Mouse (Mus musculus): ENCODE results near the gene Ipp. TPM values are rescaled to one million over a fixed set of nuclear protein-coding genes. Genes with fewer than 3 reads are reported as not detected.

Gene Ipp
- total and polyA plus RNA-seq, 3 experiments, result 14.4 to 20.8 (median 17.3) TPM

GRCm38 (mm10) chr4:116555413-116556300 is 48.3 kb downstream of the Ipp start, which contains the start of gene Tmem69 (continued):
- no peak for TF ChIP-seq RCOR1 (conservative IDR thresholded peaks at IDR 0.05; ENCODE audit: low read depth, low read length)
- no peak for TF ChIP-seq SMC3 (IDR thresholded peaks at IDR 0.05; ENCODE audit: low read depth, low read length)
- TF ChIP-seq MYC (IDR thresholded peaks at IDR 0.05; ENCODE audit: low read depth, low read length), result peak; percentile 81; the same call in 1 of the 2 replicates
- TF ChIP-seq MEF2A (IDR thresholded peaks at IDR 0.05; ENCODE audit: borderline replicate concordance, low read depth, low read length), result peak; percentile 65; the same call in 1 of the 2 replicates
- peak; percentile 90 for TF ChIP-seq MXI1 (IDR thresholded peaks at IDR 0.05; ENCODE audit: low read depth, low read length)
- TF ChIP-seq BHLHE40 (IDR thresholded peaks at IDR 0.05; ENCODE audit: low read depth, low read length), result peak; percentile 27; the same call in 1 of the 2 replicates
- peak; percentile 97 for TF ChIP-seq SIN3A (IDR thresholded peaks at IDR 0.05; ENCODE audit: low read length)
- no peak; the same call in 1 of the 2 replicates for TF ChIP-seq GABPA (IDR thresholded peaks at IDR 0.05; ENCODE audit: insufficient replicate concordance, low read depth, low read length)
- TF ChIP-seq MAZ (IDR thresholded peaks at IDR 0.05; ENCODE audit: low read depth, low read length), result peak; percentile 99
- TF ChIP-seq HCFC1 (IDR thresholded peaks at IDR 0.05; ENCODE audit: low read depth, low read length), result peak; percentile 92

GRCm38 (mm10) chr4:116556561-116557305 is 49.4 kb downstream of the Ipp start:
- peak; percentile 93 for DNase-seq (ENCODE audit: extremely low read depth)
- Histone ChIP-seq H3K4me1 (ENCODE audit: control insufficient read depth in 1 of 2, insufficient read depth in 2 of 2) (peaks cover 0 to 14% of the 10 kb centered on the region in 2 experiments; a peak in 1 of 4 replicates), H3K36me3 (replicated peaks in 1 of 2; ENCODE audit: control insufficient read depth in 1 of 2, insufficient read depth in 1 of 2, low read length in 1 of 2) (peaks cover 10 to 25% of the 10 kb centered on the region in 2 experiments), H3K79me2 (replicated peaks; ENCODE audit: control insufficient read depth, extremely low read depth, insufficient read depth, poor library complexity, severe bottlenecking) (peaks cover 38% of the 10 kb centered on the region), H3K4me2 (ENCODE audit: insufficient read depth, low read depth, poor library complexity, severe bottlenecking) (peak overlapping the region; percentile 93), H3K27me3 (replicated peaks) (no peaks in the 10 kb centered on the region), H3K4me3 (replicated peaks in 1 of 3; ENCODE audit: low read depth in 2 of 3, low read length in 2 of 3, poor library complexity in 1 of 3) (peak overlapping the region; percentile 68 to 99 (median 93)), H3K9me3 (replicated peaks; ENCODE audit: low read length) (no peaks in the 10 kb centered on the region), H3K27ac (ENCODE audit: insufficient read depth, low read depth) (peak overlapping the region; percentile 81), H3K9ac (ENCODE audit: insufficient read depth, low read depth) (peak overlapping the region; percentile 90)
- in situ Hi-C loops (cut with MboI; ENCODE audit: low pct_ligation_motif_present, low pct_unique_long_range_greater_than_20kb, low sequenced_read_pairs) (no loop called here), dilution Hi-C loops (cut with MboI; ENCODE audit: extremely low pct_ligation_motif_present, extremely low pct_unique_long_range_greater_than_20kb, low sequenced_read_pairs) (no loop called here)
- TF ChIP-seq NELFE (IDR thresholded peaks at IDR 0.05; ENCODE audit: low read depth, low read length), result peak; percentile 78; the same call in 1 of the 2 replicates
- TF ChIP-seq ZMIZ1 (IDR thresholded peaks at IDR 0.05; ENCODE audit: low read depth, low read length), result peak; percentile 72; the same call in 1 of the 2 replicates
- TF ChIP-seq NRF1 (IDR thresholded peaks at IDR 0.05; ENCODE audit: low read depth, low read length), result peak; percentile 92
- peak; percentile 84 for TF ChIP-seq POLR2A (IDR thresholded peaks at IDR 0.05; ENCODE audit: low read depth, low read length)
- peak; percentile 69 for TF ChIP-seq ELF1 (IDR thresholded peaks at IDR 0.05; ENCODE audit: low read depth, low read length)
- peak; percentile 62; the same call in 1 of the 2 replicates for TF ChIP-seq TBP (conservative IDR thresholded peaks at IDR 0.05; ENCODE audit: low read depth, low read length)
- no peak for TF ChIP-seq USF1 (IDR thresholded peaks at IDR 0.05; ENCODE audit: low read depth, low read length)
- peak; percentile 84 for TF ChIP-seq POLR2AphosphoS2 (IDR thresholded peaks at IDR 0.05; ENCODE audit: low read depth, low read length)
- TF ChIP-seq TCF12 (IDR thresholded peaks at IDR 0.05; ENCODE audit: low read depth, low read length), result peak; percentile 81; the same call in 1 of the 2 replicates
- TF ChIP-seq KAT2A (IDR thresholded peaks at IDR 0.05; ENCODE audit: insufficient replicate concordance, low read length), result peak; percentile 92; the same call in 1 of the 2 replicates
- peak; percentile 93 for TF ChIP-seq HCFC1 (IDR thresholded peaks at IDR 0.05; ENCODE audit: low read depth, low read length)
- TF ChIP-seq ZC3H11A (IDR thresholded peaks at IDR 0.05; ENCODE audit: low read depth, low read length), result no peak
- TF ChIP-seq ZKSCAN1 (IDR thresholded peaks at IDR 0.05; ENCODE audit: borderline replicate concordance, low read depth, low read length), result no peak

All from CH12.LX (cell line).